Mouse (Mus musculus) adrenal gland, postnatal 10 days (tissue): ENCODE measurements around the gene Gm21762. TPM values are rescaled to one million over a fixed set of nuclear protein-coding genes. Genes with fewer than 3 reads are reported as not detected.
"Not testable (repeated sequence)": the region's sequence is repeated elsewhere in the genome, so short reads cannot be mapped to it uniquely, and the experiment has no call there.

Source experiments
- DNase-seq: peaks from one replicate; pipeline ENCODE4 v3.0.0; 2021; ENCODE audit warnings: mixed read lengths
- long read RNA-seq, 2 experiments: library from polyadenylated mRNA; stranded (forward); transcript quantifications; one replicate each; pipeline ENCODE4 v2.0.0; 2021
- total RNA-seq, 2 experiments: library from RNA; stranded (reverse); gene quantifications; 2 replicates each; pipeline ENCODE4 v1.2.3; 2021

The Gm21762 gene
- not detected for total RNA-seq
- long read RNA-seq, experiment 1 = 0 reads
- long read RNA-seq, experiment 2 = 0 reads

- DNase-seq = not testable (repeated sequence)
Measured at GRCm38 (mm10) chr13:120215847-120216246, at the start of gene Gm21762. TSS of gene Gm21762 (minus strand) at chr13:120215947.

- not testable (repeated sequence) for DNase-seq
Measured at GRCm38 (mm10) chr13:120262870-120263269, 47.1 kb upstream of the Gm21762 start, which contains the start of gene AF067061. TSS of gene AF067061 (plus strand) at chr13:120263114.

- DNase-seq = not testable (repeated sequence)
Measured at GRCm38 (mm10) chr13:120259718-120260117, 44.0 kb upstream of the Gm21762 start.

- DNase-seq = not testable (repeated sequence)
Measured at GRCm38 (mm10) chr13:120258817-120259658, 43.3 kb upstream of the Gm21762 start.

GRCm38 (mm10) chr13:120251208-120251924 is 35.6 kb upstream of the Gm21762 start:
- DNase-seq = not testable (repeated sequence)

- not testable (repeated sequence) for DNase-seq
Measured at GRCm38 (mm10) chr13:120238811-120239210, 23.1 kb upstream of the Gm21762 start, which contains the start of gene Gm21731. TSS of gene Gm21731 (plus strand) at chr13:120239111.

GRCm38 (mm10) chr13:120232447-120233049 is 16.8 kb upstream of the Gm21762 start:
- DNase-seq = not testable (repeated sequence)

GRCm38 (mm10) chr13:120231798-120232197 is 16.1 kb upstream of the Gm21762 start:
- not testable (repeated sequence) for DNase-seq

GRCm38 (mm10) chr13:120223012-120223659 is 7.4 kb upstream of the Gm21762 start:
- DNase-seq = not testable (repeated sequence)

GRCm38 (mm10) chr13:120220922-120221321 is 5.2 kb upstream of the Gm21762 start:
- DNase-seq = not testable (repeated sequence)

GRCm38 (mm10) chr13:120196189-120196821 is 19.4 kb downstream of the Gm21762 start:
- DNase-seq = not testable (repeated sequence)

- DNase-seq = not testable (repeated sequence)
Measured at GRCm38 (mm10) chr13:120172133-120172532, 43.6 kb downstream of the Gm21762 start, which contains the start of gene Gm21818. TSS of gene Gm21818 (plus strand) at chr13:120172433.

GRCm38 (mm10) chr13:120168301-120168700 is 47.4 kb downstream of the Gm21762 start:
- DNase-seq = peak; percentile 25

Other genes starting within 250 kb of the Gm21762 start
- not detected for gene Gm36079, start 188.9 kb downstream of the Gm21762 start, total RNA-seq
- under 1 TPM; 0.36 to 0.45 TPM for gene Gm21188, start 163.8 kb downstream of the Gm21762 start, total RNA-seq
- gene Gm20767, start 75.7 kb downstream of the Gm21762 start, total RNA-seq = not detected
- not detected for gene Gm21818, start 43.5 kb downstream of the Gm21762 start, total RNA-seq
- not detected for gene Gm21731, start 23.2 kb upstream of the Gm21762 start, total RNA-seq
- not detected for gene AF067061, start 47.2 kb upstream of the Gm21762 start, total RNA-seq
- gene BC147527, start 84.4 kb upstream of the Gm21762 start, total RNA-seq = under 1 TPM in 1 of 2 experiments, not detected in 1; 0.21 TPM
- not detected for gene Tcstv3, start 100.9 kb upstream of the Gm21762 start, total RNA-seq